Mouse (Mus musculus): ENCODE measurements at regions not wholly inside any gene's neighbourhood (a gene's known extent, or its start where the extent isn't known, plus 50 kb on each side); places are given as distances from the start of the nearest gene placed in this dataset.
"Not testable (repeated sequence)": the region's sequence is repeated elsewhere in the genome, so short reads cannot be mapped to it uniquely, and the experiment has no call there.

- DNase-seq = no peak
Observed at GRCm38 (mm10) chr15:3685254-3685653, 102.0 kb upstream of the Ghr start.

DNA sequence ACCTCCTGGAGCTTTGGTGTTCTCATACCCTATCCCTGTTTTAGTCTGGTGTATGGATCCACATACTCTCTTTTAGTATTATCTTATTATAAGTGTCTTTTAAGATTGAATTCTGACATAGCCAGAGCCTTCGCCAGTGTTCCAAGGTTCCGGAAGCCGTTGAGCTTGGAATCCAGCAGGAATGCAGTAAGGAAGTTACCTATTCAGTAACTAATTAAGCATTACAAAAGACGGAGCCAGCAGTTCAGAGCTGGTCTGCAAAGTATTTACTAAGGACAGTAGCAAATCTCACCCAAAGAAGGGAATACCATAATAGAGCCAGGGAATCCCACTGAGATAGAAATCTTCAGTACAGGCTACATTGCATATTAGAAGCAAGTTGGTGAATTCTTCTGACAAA is 93.7 kb upstream of the Ghr start:
- not testable (repeated sequence) for DNase-seq

- no peak for DNase-seq
Observed at GRCm38 (mm10) chr15:3672586-3672985, 89.3 kb upstream of the Ghr start.

GRCm38 (mm10) chr15:3671169-3671568 is 87.9 kb upstream of the Ghr start:
- no peak for DNase-seq

GRCm38 (mm10) chr15:3669411-3669810 is 86.1 kb upstream of the Ghr start:
- DNase-seq = no peak

DNA sequence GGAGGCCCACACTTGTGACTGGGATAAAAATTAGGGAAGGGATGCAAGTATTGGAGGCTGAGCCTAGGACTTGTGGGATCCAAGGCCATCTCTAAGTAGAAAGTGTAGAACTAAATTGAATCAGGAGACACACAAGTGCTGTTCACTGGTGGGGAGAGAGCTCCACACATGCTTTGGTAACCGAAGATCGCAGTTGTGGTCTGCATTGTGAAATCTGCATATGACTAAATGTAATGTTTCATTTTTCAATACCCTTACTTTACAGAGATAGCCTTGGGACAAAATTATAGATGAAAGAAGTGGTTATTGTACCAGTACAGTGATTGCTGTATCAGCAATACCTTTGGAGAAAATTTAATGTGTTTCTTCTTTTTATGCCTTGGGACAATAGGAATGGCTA is 85.6 kb upstream of the Ghr start:
- no peak for DNase-seq

GRCm38 (mm10) chr15:3648741-3649140 is 65.4 kb upstream of the Ghr start:
- DNase-seq = no peak

DNA sequence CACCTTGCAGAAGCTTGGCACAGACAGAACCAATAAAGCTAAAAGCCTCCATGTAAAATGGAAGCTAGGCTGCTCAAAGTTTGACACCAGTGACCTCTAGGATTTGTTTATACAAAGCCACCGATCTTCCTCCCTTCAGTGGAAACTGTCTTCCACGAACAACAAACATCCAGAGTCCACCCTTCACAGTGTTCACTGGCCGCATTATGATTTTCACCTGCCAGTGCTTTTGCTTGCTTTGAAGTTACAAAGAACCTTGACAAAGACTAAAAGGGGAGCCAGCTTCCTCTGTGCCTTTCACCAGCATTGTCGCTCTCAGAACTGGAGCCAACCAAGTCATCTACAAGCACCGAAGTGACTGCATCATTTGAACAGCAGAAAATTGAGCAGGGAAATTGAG is 56.8 kb upstream of the Ghr start:
- DNase-seq = no peak

All from embryo, embryonic 11 days (tissue).